Mouse (Mus musculus): ENCODE measurements around the gene Col9a3. TPM values are rescaled to one million over a fixed set of nuclear protein-coding genes. Genes with fewer than 3 reads are reported as not detected.
A peak's percentile ranks its signal among the peaks of the same experiment; 100 is the strongest.

The Col9a3 gene
- 6.6 and 7.2 TPM in 2 replicates for polyA plus RNA-seq (2014; fragmentation: Nextera tagmentation; extraction: Ambion mirVana)

DNA sequence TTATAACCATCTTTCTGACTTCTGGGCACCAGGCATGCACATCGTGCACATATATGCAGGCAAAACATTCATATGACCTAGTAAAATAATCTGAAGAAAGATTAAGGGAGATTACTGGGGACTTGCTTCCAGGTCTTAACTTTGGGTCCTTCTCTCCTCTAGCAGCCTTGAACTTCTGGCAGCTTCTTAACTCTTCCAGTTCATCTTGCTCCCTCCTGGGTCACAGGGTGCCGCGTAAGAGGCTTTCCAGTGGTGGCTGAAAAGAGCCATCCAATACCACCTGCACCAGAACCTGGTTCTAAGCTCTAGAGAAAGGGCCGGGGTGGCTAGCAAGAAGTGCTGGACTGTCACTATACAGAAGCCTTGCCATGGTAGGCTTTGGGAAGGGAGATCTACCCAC is at the start of gene Col9a3:
Col9a3 (plus strand) TSS at position 301 of the 400 bp plus-strand sequence.
- no peak for ATAC-seq (replicated peaks; ENCODE audit: low FRiP score, low TSS enrichment, low read depth)
- DNase-seq (ENCODE audit: low spot score), result no peak
- no peak within 1 kb of the TSS for H3K9ac ChIP-seq (ENCODE audit: low read length)
- peaks cover 33% of the 10 kb centered on the region for H3K36me3 ChIP-seq (ENCODE audit: control insufficient read depth, insufficient read depth, low read length)
- WGBS, result 51% methylated on average over 4 of the region's 4 CpGs
- peak within 1 kb of the TSS; percentile 45 for H3K4me2 ChIP-seq (ENCODE audit: low read length)
- peaks cover 26% of the 10 kb centered on the region for H3K27me3 ChIP-seq (replicated peaks; ENCODE audit: control insufficient read depth, insufficient read depth, low read length)
- H3K4me1 ChIP-seq (replicated peaks; ENCODE audit: control insufficient read depth, insufficient read depth, low read length), result no peaks in the 10 kb centered on the region
- H3K4me3 ChIP-seq (ENCODE audit: low read depth, low read length), result peak within 1 kb of the TSS; percentile 17; the same call in 1 of the 2 replicates
- H3K27ac ChIP-seq (ENCODE audit: low read depth), result no peak within 1 kb of the TSS
- no peaks in the 10 kb centered on the region for H3K9me3 ChIP-seq (ENCODE audit: control insufficient read depth, low read length)

DNA sequence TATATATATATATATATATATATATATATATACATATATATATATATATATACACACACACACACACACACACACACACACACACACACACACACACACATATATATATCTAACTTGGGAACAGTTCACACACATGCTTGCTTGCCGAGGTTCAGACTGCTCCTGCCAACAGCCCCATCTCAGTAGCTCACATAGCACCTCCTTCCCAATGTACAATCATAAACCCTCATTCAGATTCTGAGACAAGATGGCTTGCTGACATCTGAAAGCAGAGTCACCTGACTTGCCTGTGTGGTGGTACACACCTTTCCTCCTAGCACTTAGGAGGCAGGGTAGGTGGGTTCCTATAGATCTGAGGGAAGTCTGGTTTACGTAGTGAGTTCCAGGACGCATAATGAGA is 45.2 kb upstream of the Col9a3 start:
- WGBS, result 57% methylated on average over 3 of the region's 3 CpGs

DNA sequence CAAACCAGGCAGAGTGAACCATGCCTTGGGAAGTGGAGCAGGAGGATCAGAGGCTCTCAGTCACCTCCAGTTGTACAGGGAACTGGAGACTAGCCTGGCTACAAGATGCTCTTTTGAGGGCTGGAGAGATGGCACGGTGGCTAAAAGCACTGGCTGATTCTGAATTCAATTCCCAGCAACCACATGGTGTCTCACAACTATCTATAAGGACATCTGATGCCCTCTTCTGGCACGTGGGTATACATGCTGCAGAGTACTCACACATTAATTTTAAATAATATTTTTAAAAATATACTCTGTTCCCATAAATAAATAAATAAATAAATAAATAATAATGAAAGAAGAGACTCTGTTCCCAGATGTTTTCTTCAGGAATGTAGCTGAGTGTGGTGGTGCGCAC is 42.4 kb upstream of the Col9a3 start:
- Histone ChIP-seq H3K4me2 (ENCODE audit: low read length) (no peak overlapping the region), H3K9me3 (ENCODE audit: control insufficient read depth, low read length) (no peaks in the 10 kb centered on the region), H3K27ac (ENCODE audit: low read depth) (no peak overlapping the region), H3K9ac (ENCODE audit: low read length) (no peak overlapping the region), H3K4me3 (ENCODE audit: low read depth, low read length) (no peak overlapping the region), H3K27me3 (replicated peaks; ENCODE audit: control insufficient read depth, insufficient read depth, low read length) (no peaks in the 10 kb centered on the region), H3K4me1 (replicated peaks; ENCODE audit: control insufficient read depth, insufficient read depth, low read length) (peaks cover 4% of the 10 kb centered on the region; the same call in 1 of the 2 replicates), H3K36me3 (ENCODE audit: control insufficient read depth, insufficient read depth, low read length) (no peaks in the 10 kb centered on the region)
- ATAC-seq (replicated peaks; ENCODE audit: low FRiP score, low TSS enrichment, low read depth) (no peak), DNase-seq (ENCODE audit: low spot score) (no peak)
- 65% methylated on average over 3 of the region's 3 CpGs for WGBS

More for the DNA sequence above, 45.2 kb upstream of the Col9a3 start:
- no peak for DNase-seq (ENCODE audit: low spot score)
- Histone ChIP-seq H3K4me3 (ENCODE audit: low read depth, low read length) (no peak overlapping the region), H3K9me3 (ENCODE audit: control insufficient read depth, low read length) (no peaks in the 10 kb centered on the region), H3K4me2 (ENCODE audit: low read length) (no peak overlapping the region), H3K27me3 (replicated peaks; ENCODE audit: control insufficient read depth, insufficient read depth, low read length) (no peaks in the 10 kb centered on the region), H3K9ac (ENCODE audit: low read length) (no peak overlapping the region), H3K4me1 (replicated peaks; ENCODE audit: control insufficient read depth, insufficient read depth, low read length) (peaks cover 12% of the 10 kb centered on the region), H3K36me3 (ENCODE audit: control insufficient read depth, insufficient read depth, low read length) (no peaks in the 10 kb centered on the region), H3K27ac (ENCODE audit: low read depth) (no peak overlapping the region)
- ATAC-seq (replicated peaks; ENCODE audit: low FRiP score, low TSS enrichment, low read depth), result no peak

DNA sequence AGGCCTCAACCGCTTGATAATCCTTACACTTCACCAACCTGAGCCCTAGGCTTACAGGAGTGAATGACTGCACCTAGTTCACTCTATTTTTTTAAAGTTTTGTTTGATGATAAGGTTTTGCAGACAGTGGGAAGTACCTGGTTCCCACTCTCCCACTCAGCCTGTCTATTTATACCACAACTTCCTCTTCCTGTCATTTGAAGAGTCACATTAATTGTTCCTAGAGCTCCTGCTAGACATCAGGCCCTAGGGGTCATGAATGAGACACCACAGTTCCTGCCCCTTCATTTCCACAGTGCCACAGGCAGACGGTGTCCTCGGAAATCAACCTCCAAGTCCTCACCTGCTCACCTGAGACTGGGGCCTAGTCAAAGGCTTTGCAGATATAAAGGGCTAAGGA is 41.1 kb upstream of the Col9a3 start:
- Histone ChIP-seq H3K36me3 (ENCODE audit: control insufficient read depth, insufficient read depth, low read length) (no peaks in the 10 kb centered on the region), H3K27ac (ENCODE audit: low read depth) (no peak overlapping the region), H3K27me3 (replicated peaks; ENCODE audit: control insufficient read depth, insufficient read depth, low read length) (no peaks in the 10 kb centered on the region), H3K4me2 (ENCODE audit: low read length) (no peak overlapping the region), H3K4me1 (replicated peaks; ENCODE audit: control insufficient read depth, insufficient read depth, low read length) (peaks cover 4% of the 10 kb centered on the region; the same call in 1 of the 2 replicates), H3K4me3 (ENCODE audit: low read depth, low read length) (no peak overlapping the region), H3K9ac (ENCODE audit: low read length) (no peak overlapping the region), H3K9me3 (ENCODE audit: control insufficient read depth, low read length) (no peaks in the 10 kb centered on the region)
- WGBS, result 47% methylated on average over 3 of the region's 3 CpGs
- no peak for ATAC-seq (replicated peaks; ENCODE audit: low FRiP score, low TSS enrichment, low read depth)
- DNase-seq (ENCODE audit: low spot score), result no peak

DNA sequence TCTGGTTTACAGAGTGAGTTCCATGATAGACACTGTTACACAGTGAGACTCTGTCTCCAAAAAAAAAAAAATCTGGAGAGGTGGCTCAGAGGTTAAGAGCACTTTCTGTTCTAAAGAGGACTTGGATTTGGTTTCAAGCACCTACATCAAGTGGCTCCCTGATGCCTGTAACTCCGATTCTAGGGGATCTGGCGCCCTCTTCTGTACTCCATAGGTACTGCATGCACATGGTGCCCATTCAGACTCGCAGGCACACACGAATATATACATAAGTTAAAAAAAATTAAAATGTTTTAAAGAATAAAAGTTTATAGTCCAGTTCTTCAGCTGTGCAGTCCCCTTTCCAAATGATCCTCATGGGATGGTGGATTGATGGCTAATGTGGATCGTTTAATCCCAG is 37.3 kb upstream of the Col9a3 start:
- Histone ChIP-seq H3K27ac (ENCODE audit: low read depth) (no peak overlapping the region), H3K27me3 (replicated peaks; ENCODE audit: control insufficient read depth, insufficient read depth, low read length) (0 out of 2 replicates have a peak, but pooled peaks cover 2% of the 10 kb centered on the region), H3K4me3 (ENCODE audit: low read depth, low read length) (no peak overlapping the region), H3K36me3 (ENCODE audit: control insufficient read depth, insufficient read depth, low read length) (no peaks in the 10 kb centered on the region), H3K9ac (ENCODE audit: low read length) (no peak overlapping the region), H3K4me2 (ENCODE audit: low read length) (no peak overlapping the region), H3K4me1 (replicated peaks; ENCODE audit: control insufficient read depth, insufficient read depth, low read length) (peaks cover 4% of the 10 kb centered on the region; the same call in 1 of the 2 replicates), H3K9me3 (ENCODE audit: control insufficient read depth, low read length) (no peaks in the 10 kb centered on the region)
- WGBS, result 60% methylated on average over 5 of the region's 5 CpGs
- ATAC-seq (replicated peaks; ENCODE audit: low FRiP score, low TSS enrichment, low read depth) (no peak), DNase-seq (ENCODE audit: low spot score) (no peak)

DNA sequence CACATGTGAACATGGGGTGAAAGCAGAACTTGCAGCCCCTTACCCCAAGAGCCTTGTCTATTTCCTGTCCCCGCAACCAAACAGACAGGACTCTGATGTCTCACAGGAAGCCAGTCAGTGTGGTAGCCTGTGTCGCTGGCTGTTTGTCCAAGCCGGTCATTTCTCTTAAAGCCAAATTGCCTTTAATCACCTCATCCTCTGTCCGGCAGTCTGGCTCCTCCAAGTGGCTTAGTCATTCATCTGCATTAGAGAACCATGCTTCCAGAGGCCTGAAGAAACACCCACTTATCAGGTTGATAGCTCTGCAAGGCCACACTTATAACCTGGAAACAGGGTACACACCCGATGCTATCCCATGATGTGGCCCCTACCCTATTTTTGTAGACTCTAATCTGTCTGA is 35.4 kb upstream of the Col9a3 start:
- H3K4me2 ChIP-seq (ENCODE audit: low read length), result no peak overlapping the region
- no peaks in the 10 kb centered on the region for H3K36me3 ChIP-seq (ENCODE audit: control insufficient read depth, insufficient read depth, low read length)
- 0 out of 2 replicates have a peak, but pooled peaks cover 2% of the 10 kb centered on the region for H3K27me3 ChIP-seq (replicated peaks; ENCODE audit: control insufficient read depth, insufficient read depth, low read length)
- 42% methylated on average over 5 of the region's 5 CpGs for WGBS
- no peak overlapping the region for H3K9ac ChIP-seq (ENCODE audit: low read length)
- H3K27ac ChIP-seq (ENCODE audit: low read depth), result no peak overlapping the region
- H3K9me3 ChIP-seq (ENCODE audit: control insufficient read depth, low read length), result no peaks in the 10 kb centered on the region
- ATAC-seq (replicated peaks; ENCODE audit: low FRiP score, low TSS enrichment, low read depth), result no peak
- H3K4me3 ChIP-seq (ENCODE audit: low read depth, low read length), result no peak overlapping the region
- peaks cover 4% of the 10 kb centered on the region; the same call in 1 of the 2 replicates for H3K4me1 ChIP-seq (replicated peaks; ENCODE audit: control insufficient read depth, insufficient read depth, low read length)
- no peak for DNase-seq (ENCODE audit: low spot score)

DNA sequence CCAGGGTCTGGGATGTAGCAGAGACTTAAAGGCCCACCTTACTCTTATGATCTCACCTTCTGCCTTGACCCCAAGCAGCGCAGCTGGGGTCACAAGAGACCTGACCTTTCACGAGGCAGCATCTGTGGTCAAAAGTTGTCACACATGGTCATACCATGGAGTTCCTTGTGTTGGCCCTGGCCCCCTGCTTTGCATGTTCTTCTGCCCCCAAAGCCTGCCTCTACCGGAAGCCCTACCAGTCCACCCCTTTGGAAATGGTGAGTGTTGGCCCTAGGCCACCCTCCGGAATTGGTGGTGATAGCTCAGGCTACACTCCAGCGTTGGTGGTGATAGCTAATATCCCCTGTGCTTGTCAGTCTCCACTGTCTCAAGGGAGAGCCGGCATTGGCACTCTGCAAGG is 34.3 kb upstream of the Col9a3 start:
- Histone ChIP-seq H3K4me3 (ENCODE audit: low read depth, low read length) (no peak overlapping the region), H3K4me2 (ENCODE audit: low read length) (no peak overlapping the region), H3K27ac (ENCODE audit: low read depth) (no peak overlapping the region), H3K36me3 (ENCODE audit: control insufficient read depth, insufficient read depth, low read length) (no peaks in the 10 kb centered on the region), H3K9ac (ENCODE audit: low read length) (no peak overlapping the region), H3K4me1 (replicated peaks; ENCODE audit: control insufficient read depth, insufficient read depth, low read length) (peaks cover 4% of the 10 kb centered on the region; the same call in 1 of the 2 replicates), H3K9me3 (ENCODE audit: control insufficient read depth, low read length) (no peaks in the 10 kb centered on the region), H3K27me3 (replicated peaks; ENCODE audit: control insufficient read depth, insufficient read depth, low read length) (0 out of 2 replicates have a peak, but pooled peaks cover 2% of the 10 kb centered on the region)
- DNase-seq (ENCODE audit: low spot score) (no peak), ATAC-seq (replicated peaks; ENCODE audit: low FRiP score, low TSS enrichment, low read depth) (no peak)
- WGBS, result 71% methylated on average over 6 of the region's 6 CpGs

DNA sequence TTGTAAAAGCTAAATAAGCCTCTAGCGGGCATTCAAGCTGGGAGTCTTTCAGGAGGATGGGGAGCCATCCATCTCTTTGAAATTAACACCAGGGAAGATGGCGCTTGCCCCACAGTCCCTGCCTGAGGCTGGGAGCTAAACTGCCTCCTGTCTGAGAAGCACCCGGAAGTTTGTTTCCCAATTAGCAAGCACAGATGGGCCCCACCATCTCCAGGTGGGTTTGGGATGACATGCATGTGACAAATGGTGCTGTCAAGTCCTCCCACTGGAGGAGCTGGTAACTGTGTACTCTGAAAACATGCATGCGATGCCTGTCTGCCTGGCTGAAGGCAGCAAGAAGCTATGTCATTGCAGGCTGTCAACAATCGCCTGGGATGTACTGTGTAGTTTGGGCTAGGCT is 33.7 kb upstream of the Col9a3 start:
- 35% methylated on average over 5 of the region's 5 CpGs for WGBS
- DNase-seq (ENCODE audit: low spot score) (no peak), ATAC-seq (replicated peaks; ENCODE audit: low FRiP score, low TSS enrichment, low read depth) (no peak)
- H3K36me3 ChIP-seq (ENCODE audit: control insufficient read depth, insufficient read depth, low read length), result no peaks in the 10 kb centered on the region
- H3K27ac ChIP-seq (ENCODE audit: low read depth), result no peak overlapping the region
- H3K4me1 ChIP-seq (replicated peaks; ENCODE audit: control insufficient read depth, insufficient read depth, low read length), result peaks cover 7% of the 10 kb centered on the region
- 0 out of 2 replicates have a peak, but pooled peaks cover 2% of the 10 kb centered on the region for H3K27me3 ChIP-seq (replicated peaks; ENCODE audit: control insufficient read depth, insufficient read depth, low read length)
- no peak overlapping the region for H3K4me3 ChIP-seq (ENCODE audit: low read depth, low read length)
- no peak overlapping the region for H3K9ac ChIP-seq (ENCODE audit: low read length)
- no peak overlapping the region for H3K4me2 ChIP-seq (ENCODE audit: low read length)
- H3K9me3 ChIP-seq (ENCODE audit: control insufficient read depth, low read length), result no peaks in the 10 kb centered on the region

DNA sequence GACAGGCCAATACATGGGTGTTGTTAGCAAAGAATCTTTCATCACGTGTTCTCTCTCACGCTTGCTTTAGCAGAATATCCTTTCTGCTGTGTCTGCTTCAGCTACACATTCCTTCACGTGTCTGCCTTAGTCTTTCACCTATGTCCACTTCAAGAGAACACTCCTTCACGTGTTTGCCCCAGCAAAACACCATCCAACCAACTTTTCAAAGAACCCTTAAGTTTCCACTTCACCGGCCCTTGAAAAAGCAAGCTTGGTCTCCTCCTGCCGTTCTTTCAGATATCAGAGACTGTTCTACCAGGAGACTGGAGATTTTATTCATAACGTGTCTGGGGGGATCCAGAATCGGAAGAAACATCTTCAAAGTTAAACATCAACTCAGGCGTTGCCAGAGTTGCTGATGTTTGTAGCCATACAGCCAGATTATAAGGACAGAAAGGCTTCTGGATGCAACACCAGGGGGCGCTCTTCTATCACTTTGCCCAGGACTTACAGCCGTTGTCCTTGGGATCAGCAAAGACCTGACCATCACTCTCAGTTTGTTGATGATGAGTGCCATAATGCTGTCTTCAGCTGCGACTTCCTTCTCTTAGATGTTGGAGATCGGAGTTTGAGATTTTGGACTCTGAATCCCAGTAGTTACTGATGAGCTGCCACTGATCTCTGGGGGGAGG is 31.2 kb upstream of the Col9a3 start:
- H3K4me3 ChIP-seq (ENCODE audit: low read depth, low read length), result no peak overlapping the region
- peaks cover 17% of the 10 kb centered on the region for H3K4me1 ChIP-seq (replicated peaks; ENCODE audit: control insufficient read depth, insufficient read depth, low read length)
- WGBS, result 39% methylated on average over 13 of the region's 13 CpGs
- peak; percentile 77 for DNase-seq (ENCODE audit: low spot score)
- H3K9ac ChIP-seq (ENCODE audit: low read length), result no peak overlapping the region
- H3K9me3 ChIP-seq (ENCODE audit: control insufficient read depth, low read length), result no peaks in the 10 kb centered on the region
- no peaks in the 10 kb centered on the region for H3K36me3 ChIP-seq (ENCODE audit: control insufficient read depth, insufficient read depth, low read length)
- H3K27me3 ChIP-seq (replicated peaks; ENCODE audit: control insufficient read depth, insufficient read depth, low read length), result 0 out of 2 replicates have a peak, but pooled peaks cover 2% of the 10 kb centered on the region
- no peak for ATAC-seq (replicated peaks; ENCODE audit: low FRiP score, low TSS enrichment, low read depth)
- H3K27ac ChIP-seq (ENCODE audit: low read depth), result no peak overlapping the region
- H3K4me2 ChIP-seq (ENCODE audit: low read length), result no peak overlapping the region
